Mouse (Mus musculus): Measurements from ENCODE around the gene Exph5. TPM values are rescaled to one million over a fixed set of nuclear protein-coding genes. Genes with fewer than 3 reads are reported as not detected.

Exph5 gene
- polyA plus RNA-seq (2017; shearing (Covaris generic)), result 1.0 TPM

GRCm38 (mm10) chr9:53301269-53301720 is at the start of gene Exph5:
Exph5 (plus strand) TSS chr9:53301670.

GRCm38 (mm10) chr9:53383951-53384866 is 82.7 kb downstream of the Exph5 start, which contains the start of gene Kdelc2:
Kdelc2 (plus strand) TSS chr9:53384025.

GRCm38 (mm10) chr9:53402291-53402711 is 100.8 kb downstream of the Exph5 start, which contains the start of gene 4930550C14Rik:
4930550C14Rik (plus strand) TSS chr9:53402325.

Other genes with a start within 250 kb of the Exph5 start
- gene Ddx10, start 53.6 kb upstream of the Exph5 start, polyA plus RNA-seq (2017; shearing (Covaris generic)), result 51.7 TPM
- gene Kdelc2, start 82.4 kb downstream of the Exph5 start, polyA plus RNA-seq (2017; shearing (Covaris generic)), result 1.1 TPM
- gene 4930550C14Rik, start 100.7 kb downstream of the Exph5 start, polyA plus RNA-seq (2017; shearing (Covaris generic)), result 0.54 TPM
- 38.0 TPM for gene Atm, start 235.1 kb downstream of the Exph5 start, polyA plus RNA-seq (2017; shearing (Covaris generic))
- gene Npat, start 235.4 kb downstream of the Exph5 start, polyA plus RNA-seq (2017; shearing (Covaris generic)), result 25.5 TPM